Mouse (Mus musculus) adrenal gland, postnatal 4 days (tissue): Measurements from ENCODE around the gene Canx. TPM values are rescaled to one million over a fixed set of nuclear protein-coding genes. Genes with fewer than 3 reads are reported as not detected.

Experiments used
- microRNA-seq: library from miRNA; unstranded; fragments of <30 nt; microRNA quantifications from one replicate; pipeline ENCODE4 v1.2.0, GENCODE M21; 2021
- total RNA-seq, 2 experiments: library from RNA; stranded (reverse); gene quantifications; 2 replicates each; pipeline ENCODE4 v1.2.3; 2021

The Canx gene
- total RNA-seq, 2 experiments from 2014 or later, result 444 to 454 TPM

Small RNAs within 50 kb of the gene (microRNA-seq; reads per million reads assigned to microRNA genes)
- gene Mir804, result not detected

Other genes starting within 250 kb of the Canx start
- 100 to 1,000 TPM; 108 to 120 TPM for gene Tbc1d9b, start 194.3 kb downstream of the Canx start, total RNA-seq
- 10 to 100 TPM; 24.8 to 26.2 TPM for gene Mrnip, start 151.2 kb downstream of the Canx start, total RNA-seq
- 100 to 1,000 TPM; 502 to 551 TPM for gene Sqstm1, start 114.8 kb downstream of the Canx start, total RNA-seq
- 100 to 1,000 TPM; 159 to 178 TPM for gene Mgat4b, start 114.8 kb downstream of the Canx start, total RNA-seq
- 1 to 10 TPM; 4.4 to 6.0 TPM for gene Ltc4s, start 87.1 kb downstream of the Canx start, total RNA-seq
- gene Maml1, start 33.4 kb downstream of the Canx start, total RNA-seq, result 10 to 100 TPM; 34.4 to 36.7 TPM
- not detected for gene Cby3, start 28.8 kb upstream of the Canx start, total RNA-seq
- gene Hnrnph1, start 51.3 kb upstream of the Canx start, total RNA-seq, result 100 to 1,000 TPM; 380 to 474 TPM
- 10 to 100 TPM; 32.8 to 34.2 TPM for gene Rufy1, start 105.5 kb upstream of the Canx start, total RNA-seq